Mouse (Mus musculus): ENCODE data around the gene Rara. TPM values are rescaled to one million over a fixed set of nuclear protein-coding genes. Genes with fewer than 3 reads are reported as not detected.
"Not testable (repeated sequence)": the region's sequence is repeated elsewhere in the genome, so short reads cannot be mapped to it uniquely, and the experiment has no call there.

The Rara gene
- polyA plus RNA-seq, 3 experiments from 2014 or later, result 7.4 to 8.1 (median 7.6) TPM

DNA sequence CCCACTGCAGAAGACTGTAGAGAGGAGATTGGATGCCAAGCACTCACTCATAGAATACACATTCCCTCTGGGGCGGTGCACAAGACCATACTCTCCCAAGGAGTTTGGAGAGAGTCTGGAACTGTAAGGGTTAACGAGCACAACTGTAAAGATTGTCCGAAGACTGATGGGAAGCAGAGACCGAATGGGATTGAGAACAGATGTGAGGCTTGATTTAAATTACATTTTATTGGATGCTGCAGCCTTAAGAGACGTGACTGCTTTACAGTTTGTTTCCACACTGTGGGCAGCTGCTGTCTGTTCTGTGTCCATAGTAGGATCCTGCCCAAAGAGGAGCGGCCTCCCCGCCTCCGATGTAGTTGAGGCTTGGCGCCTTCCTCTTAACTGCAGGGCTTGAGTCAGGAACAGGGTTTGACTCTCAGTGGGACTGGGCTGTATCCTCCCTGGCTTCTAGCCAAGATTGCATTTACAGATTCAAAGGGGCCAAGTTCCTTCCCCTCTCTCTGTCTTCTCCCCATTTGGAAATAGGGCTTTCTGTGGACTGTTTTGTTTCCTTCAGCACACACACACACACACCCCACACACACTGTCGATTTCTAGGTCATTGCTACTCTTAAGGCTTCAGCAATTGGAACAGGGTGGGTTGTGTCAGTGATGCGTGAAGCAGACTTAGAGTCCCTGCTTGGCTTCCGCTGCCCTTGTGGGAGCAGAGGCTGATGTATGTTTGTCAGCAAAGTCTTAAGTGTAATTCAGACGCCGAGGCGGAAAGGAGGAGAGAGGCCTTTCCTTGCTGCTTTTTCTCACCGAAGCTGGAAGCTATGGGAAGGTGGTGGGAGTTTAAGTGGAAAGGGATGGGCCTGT, 4.5 kb upstream of the Rara start:
- not testable (repeated sequence) for ATAC-seq

DNA sequence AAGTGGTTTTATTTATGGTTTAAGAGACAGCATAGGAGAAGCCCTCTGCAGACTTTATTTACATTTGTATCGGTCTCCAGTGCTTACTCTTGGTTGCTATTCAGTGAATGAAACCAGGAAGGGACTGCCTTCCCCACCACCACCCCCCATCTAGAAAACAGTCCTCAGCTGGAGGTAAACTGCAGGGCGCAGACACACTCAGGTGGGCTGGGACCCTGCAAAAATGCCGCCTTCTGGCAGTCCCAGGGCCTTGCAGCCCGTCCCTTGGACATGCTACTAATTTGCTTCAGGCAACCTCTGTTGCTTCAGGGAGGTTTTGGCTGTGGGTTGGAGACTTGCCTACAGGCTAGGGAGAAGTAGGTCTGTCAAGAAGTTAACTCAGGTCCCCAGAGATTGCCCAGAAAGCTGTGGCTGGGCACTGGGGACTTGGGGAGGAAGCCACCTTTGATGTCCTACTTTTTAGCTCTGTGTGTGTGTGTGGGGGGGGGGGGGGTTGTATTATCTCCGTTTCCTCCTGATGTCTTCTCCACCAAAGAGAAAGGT, 2.9 kb upstream of the Rara start:
- ATAC-seq, result no peak

DNA sequence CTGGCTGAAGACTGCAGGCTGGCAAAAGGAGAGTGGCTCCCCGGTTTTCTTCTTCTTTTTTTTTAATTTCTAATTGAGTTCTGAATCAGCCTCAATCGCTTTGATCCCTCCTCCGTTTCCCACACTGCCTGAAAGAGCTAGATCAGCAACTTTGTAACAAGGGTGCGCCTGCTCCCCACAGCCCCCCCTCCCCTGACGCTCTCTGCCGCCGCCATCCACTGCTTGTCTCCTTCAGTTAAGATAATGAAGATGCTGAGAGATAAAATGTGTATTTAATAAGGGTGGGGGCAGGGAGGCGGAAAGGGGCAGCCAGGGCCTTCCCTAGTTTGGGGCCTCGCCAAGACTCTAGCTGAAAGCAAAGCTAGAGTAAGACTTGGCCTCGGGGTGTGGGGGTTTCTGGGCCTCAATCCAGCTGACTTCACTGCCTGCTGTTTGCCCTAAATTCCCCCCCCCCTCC, 2.3 kb upstream of the Rara start:
- ATAC-seq, result peak; percentile 43

DNA sequence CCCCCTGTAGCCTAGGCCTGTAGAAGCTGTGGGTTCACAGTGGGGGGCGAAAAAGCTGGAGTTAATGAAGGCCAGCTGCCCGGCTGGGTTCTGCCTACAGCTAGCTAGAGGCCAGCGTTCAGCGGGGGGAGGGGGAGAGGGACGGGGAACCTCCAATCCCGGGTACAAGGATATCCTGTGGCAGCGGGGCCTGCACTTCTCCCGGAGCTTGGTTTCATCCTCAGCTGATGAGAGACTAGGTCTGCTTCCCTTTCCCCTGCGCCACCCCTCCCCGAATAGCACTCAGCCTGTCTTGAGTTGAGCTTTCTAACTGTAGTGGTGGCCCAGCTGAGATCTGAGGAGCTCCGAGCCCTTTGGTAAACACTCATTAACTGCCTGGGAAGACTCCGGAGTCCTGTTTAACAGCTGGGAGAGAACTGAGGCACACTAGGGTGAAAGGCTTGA, 1.7 kb upstream of the Rara start:
- ATAC-seq, result no peak

DNA sequence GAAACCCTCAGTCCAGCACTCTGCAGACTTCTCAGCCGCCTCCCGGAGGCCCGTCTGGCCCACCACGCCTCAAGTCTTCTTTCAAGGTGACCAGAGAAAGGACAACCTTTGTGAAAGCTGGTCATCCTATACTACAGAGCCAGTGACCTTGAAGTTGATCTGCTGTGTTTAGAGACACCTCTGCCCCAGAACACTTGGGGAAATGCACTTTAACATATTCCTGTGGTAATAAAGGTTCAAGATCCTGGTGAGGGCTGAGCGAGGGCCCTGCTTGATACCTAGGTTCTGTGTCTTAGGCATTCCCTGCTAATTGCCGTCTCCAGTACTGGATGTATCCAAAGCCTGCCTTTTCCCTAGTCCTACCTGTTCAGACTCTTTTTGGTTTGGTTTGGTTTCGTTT, 1.1 kb upstream of the Rara start:
- ATAC-seq, result no peak

DNA sequence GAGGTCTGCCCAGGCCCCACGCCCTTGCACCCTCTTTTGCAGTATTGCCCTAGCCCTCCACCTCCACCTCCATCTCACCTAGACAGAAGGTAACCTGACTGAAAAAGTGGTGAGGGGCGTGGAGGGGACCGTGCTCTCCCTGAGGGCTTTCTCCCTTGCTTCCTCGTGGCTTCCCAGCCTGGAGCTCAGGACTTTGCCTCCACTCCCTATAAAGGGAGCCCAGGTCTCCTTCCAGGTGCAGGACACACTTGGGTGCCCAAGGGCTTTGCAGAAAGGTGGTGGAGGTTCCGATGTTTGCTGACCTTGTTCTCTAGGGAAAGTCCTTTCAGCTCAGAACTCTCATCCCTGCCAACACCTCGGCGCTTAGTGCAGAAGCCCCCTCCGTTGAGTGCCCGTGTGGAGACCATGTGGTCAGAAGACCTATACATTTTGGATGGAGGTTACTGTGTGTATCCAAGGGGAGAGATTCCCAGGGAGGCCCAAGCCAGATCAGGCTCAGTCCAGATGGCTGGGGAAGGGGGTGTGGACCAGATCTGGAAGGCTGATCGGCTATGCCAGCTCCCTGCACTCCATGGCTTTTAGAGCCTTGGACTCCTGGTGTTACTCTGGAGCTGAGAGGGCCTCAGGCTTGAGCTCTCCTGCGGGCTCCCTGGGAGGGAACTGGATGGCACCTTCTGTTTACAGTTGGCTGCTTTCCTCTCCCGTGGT, 722 bp downstream of the Rara start:
- ATAC-seq, result no peak

DNA sequence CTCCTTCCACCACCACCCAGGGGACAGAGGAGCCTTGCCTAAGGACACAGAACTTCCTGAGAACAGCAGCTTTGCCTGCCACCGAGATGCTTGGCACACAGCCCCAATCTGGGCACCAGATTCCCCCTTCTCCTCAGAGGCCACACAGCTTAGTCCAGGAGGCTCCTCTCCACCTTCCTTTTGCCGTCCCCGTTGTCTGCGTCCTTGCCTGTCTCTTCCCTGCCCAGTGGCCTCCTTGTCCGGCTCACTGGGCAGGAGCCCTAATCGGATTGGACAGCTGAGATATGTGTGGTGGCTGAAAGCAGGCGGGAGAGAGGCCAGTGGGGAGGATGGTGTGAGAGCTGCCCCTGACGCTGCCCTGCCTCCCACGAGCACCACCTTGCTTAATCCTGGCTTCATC, 1.9 kb downstream of the Rara start:
- no peak for ATAC-seq

DNA sequence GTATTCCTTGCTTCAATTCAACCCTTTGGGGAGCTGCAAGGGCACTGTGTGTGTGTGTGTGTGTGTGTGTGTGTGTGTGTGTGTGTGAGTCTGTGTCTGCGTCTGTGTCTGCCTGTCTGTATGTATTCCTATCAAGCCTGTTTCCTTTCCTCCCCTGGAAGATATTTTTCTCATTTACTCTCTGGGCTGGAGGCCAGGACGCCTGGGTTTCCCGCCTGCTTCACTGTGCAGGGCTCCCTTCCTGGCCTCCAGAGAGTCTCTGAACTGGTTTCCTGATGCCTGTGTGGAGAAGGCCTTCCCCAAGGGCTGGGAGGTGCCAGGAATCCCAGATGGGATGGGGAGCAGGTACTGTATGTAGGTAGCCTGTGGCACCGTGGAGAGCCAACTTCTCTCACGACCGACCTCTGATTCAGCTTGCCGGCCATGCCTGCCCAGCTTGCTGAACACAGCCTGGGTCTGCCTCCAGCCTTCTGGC, 2.5 kb downstream of the Rara start:
- ATAC-seq, result no peak

DNA sequence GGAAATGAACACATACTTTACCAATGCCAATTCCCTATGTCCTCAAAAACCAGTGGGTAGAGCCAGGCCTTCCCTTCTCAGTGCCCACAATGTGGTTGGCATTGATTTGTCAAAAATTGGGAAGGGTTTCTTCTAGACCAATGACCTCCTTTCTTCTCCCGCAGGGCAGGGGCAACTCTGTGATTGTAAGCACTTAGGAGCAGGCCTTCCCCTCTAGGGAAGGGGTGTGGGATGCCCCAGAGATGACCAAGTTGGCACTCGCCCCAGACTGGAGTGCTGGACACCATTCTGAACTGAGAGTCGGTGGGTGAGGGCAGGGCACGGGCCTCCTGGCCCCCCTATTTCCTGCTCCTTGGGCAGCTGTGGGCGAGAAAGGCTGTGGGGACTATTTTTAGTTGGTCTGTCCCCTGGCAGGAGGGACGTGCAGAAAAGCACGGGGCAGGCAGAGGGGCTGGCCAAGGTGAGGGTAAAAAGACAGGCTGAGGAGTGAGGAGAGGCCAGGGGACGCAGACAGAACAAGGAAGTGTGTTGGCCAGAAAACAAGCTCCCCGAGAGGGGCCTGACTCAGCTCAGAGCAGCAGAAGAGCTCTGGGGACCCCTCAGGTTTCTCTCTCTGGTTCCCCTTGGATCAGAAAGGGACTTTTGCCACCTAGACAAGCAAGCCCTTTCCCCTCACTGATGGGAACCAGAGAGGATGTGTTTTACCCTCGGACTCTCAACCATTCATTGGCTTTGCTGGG, 3.3 kb downstream of the Rara start:
- no peak for ATAC-seq

DNA sequence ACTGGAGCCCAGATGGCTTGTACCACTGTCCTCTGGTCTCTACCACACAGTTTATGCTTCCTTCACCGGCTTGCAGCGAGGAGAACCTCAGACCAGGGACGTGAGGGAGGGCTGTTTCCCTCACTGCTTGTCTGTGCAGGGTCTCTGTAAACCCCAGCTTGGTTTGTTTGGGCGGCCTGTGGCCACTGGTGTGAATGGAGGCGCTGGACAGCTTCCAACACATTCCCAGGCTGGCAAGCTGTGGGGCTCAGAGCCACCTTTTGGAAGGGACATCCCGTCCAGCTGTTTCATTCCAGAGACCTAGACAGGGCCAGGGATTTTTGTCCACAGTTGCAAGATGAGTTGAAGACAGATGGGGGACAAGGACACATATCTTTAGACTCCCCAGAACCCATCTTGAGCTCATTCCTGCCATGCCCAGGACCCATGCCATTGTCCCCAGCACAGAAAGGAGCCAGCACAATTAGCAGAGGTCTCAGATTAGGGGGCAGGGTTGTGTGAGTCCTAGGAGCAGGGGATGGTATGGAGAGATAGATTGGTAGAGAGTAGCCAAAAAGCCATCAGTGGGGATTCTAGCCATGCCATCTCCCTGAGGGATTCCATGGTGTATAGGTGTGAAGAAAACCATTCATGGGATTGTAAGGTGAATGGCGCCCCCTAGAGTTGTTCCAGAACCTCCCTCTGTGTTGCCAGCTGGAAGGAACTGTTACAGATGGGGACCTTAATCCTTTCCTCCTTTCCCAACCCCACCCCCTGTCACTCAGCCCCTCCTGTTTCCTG, 4.1 kb downstream of the Rara start:
- ATAC-seq, result no peak

DNA sequence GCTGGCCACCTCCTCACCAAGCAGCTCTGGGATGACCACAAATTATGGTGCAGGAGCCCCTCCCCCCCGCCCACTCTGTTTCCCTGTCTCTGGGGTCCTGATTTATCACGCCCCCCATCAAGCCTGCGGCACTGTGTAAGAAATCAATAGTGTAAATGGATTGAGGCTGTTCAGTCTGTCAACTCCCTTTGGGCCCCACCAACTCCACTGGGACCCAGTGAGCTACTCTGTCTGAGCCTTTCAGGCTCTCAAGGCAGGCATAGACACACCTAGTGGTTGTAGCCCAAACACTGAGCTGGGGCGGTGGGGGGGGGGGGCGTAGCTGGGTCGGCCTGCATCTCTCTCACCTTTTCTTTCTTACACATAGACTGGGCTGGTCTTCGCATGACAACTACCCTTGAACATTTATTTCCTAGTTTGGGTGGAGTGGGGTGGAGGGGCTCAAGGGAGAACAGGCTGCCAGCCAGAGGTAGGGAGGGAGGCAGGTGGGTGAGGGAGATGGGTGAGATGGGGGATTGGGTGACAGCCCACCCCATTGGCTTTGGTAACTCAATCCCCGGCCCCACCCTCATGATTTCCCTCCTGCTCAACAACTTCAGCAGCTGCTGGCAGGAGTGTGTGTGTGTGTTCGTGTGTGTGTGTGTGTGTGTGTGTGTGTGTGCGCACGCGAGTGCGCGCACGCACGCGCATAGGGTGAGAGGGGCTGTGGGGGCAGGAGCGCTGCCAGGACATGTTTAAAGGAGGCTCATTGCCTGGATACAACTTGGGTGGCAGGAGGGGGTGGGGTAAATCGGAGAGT, 4.9 kb downstream of the Rara start:
- ATAC-seq, result no peak

DNA sequence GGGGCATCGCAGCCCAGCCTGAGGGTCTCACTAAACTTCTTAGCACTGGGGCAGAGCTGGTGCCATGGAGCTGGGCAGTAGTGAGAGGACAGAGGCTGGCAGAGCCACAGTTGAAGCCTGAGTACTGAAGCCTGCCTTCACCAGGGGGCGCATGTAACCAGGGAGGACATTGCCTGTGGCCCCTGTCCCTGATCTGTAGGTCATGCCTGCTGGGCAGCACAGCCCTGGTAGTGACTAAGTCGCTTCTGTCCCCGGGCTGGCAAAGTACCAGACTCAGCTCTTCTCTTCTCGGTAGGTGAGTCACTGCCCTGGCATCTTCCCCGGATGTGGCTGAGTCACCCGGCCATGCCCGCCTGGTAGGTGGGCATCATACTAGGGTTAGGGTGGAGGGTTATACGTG, 5.5 kb downstream of the Rara start:
- ATAC-seq, result peak; percentile 43

DNA sequence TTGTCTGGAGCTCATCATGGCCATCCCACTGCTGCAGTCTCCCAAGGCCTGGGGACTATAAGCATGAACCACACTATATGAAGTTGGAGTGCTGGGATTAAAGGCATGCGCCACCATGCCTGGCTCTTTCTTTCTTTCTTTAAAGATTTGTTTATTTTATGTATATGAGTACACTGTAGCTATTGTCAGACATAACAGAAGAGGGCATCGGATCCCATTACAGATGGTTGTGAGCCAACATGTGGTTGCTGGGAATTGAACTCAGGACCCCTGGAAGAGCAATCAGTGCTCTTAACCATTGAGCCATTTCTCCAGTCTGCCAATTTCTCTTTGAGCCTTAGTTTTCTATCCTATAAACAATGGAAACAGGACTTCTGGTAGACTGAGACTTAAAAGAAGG, 6.2 kb downstream of the Rara start:
- not testable (repeated sequence) for ATAC-seq

DNA sequence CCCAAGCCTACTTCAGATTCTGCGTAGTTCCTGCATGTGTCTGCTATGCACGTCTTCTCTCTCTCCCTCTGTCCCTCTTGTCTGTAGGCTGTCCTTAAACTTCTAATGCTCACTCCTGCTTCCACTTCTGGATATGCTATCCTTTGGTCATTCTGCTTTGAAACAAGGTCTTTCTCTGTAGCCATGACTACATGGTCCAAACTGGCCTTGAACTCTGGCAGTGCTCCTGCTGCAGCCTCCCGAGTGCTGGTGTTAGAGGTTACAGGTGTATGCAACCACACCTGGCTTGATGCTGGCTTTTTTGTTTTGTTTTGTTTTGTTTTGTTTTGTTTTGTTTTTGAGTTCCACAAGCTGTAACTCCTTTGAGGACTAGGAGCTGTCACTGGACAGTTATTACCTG, 6.7 kb downstream of the Rara start:
- ATAC-seq, result no peak

DNA sequence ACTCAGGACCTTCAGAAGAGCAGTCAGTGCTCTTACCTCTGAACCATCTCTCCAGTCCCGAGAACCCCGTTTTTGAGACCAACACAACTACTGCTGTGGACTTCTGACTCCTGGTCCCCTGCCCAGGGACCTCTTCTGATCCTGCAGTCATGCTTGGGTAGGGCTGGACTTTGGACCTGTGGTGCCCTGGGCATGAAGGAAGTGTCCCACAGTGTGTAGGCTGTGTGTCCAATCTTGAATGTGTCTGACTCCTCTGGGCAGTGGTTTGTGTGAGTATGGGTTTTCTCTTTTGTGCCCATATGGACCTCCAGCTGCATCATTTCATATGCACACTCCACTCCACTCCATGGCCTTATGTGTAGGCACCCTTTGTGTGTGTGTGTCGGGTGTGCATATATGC, 7.5 kb downstream of the Rara start:
- ATAC-seq, result no peak

DNA sequence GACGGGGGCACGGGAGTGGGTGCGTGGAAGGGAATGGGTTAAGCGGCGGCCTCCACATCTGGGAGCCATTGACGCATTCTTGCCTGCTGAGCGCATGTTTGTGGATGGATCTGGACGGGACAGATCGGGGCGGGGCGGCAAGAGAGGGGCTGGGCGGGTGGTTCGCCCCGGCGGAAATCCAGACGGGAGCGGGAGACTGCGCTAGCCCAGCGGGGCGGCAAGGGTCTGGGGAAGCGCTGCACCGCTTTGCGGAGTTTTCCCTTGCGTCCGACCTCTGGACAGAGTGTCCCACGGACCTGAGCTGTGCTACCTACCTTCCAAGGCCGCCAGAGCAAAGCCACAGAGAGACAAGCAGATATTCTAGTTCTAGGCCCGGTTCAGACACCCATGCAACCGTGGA, 8.6 kb downstream of the Rara start:
- no peak for ATAC-seq

DNA sequence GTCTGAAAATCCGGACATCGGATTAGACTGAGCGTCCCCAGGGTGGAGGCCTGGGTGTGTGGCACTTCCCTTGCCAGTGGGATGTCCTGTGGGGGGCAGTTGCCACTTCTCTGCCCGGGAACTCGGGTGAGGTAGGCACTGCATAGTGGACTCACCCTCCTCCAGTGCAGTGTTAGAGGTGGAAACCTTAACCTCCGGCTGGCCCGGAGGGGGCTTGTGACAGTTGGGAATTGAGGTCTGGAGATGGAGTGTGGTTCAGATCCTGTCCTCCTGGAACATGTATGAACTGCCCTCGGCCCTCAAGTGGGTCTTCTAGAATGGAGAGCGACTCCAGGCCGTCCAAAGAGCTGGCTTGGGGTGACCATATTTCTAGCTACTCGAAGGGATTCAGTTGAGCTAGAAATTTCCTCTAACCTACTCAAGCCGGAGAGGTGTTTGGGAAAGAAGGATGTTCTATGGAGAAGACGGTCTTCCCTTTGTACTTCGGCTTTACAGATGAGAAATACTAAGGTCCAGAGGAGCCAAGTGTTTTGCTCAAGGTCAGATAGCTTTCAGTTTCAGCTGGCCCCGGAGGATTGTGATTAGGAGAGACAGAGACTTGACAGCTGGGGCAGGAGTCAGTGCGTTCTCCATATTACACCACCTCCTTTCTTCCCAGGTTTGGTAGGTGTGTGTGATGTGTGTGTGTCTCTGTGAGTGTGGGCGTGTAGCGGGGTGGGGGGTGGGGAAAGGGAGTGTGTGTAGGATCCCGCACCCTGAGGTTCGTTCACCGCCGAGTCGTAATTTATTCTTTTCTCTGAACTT, 9.2 kb downstream of the Rara start:
- no peak for ATAC-seq

DNA sequence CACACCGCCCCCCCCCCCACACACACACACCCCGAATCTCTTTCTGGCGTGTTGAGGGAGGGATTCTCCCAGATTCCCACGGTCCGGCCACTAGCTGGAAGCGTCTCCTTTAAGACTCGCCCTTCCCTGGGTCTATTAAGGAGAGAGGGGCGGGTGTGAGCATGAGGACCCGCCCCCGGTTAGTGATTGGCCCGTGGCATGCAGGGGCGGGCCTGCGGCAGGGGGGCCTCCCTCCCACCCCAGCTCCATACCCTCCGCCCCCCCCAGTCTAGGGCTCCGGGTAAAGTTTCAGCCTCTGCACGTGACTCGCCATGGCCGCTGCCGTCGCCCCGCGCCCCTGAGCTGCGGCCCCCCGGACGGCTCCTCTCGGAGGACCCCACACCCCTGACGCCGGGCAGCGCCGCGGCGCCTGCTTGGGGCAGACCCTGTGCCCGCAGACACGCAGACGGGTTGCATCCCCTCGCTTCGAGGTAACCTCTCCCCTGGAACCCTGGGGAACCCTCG, 9.8 kb downstream of the Rara start:
- peak; percentile 51 for ATAC-seq

DNA sequence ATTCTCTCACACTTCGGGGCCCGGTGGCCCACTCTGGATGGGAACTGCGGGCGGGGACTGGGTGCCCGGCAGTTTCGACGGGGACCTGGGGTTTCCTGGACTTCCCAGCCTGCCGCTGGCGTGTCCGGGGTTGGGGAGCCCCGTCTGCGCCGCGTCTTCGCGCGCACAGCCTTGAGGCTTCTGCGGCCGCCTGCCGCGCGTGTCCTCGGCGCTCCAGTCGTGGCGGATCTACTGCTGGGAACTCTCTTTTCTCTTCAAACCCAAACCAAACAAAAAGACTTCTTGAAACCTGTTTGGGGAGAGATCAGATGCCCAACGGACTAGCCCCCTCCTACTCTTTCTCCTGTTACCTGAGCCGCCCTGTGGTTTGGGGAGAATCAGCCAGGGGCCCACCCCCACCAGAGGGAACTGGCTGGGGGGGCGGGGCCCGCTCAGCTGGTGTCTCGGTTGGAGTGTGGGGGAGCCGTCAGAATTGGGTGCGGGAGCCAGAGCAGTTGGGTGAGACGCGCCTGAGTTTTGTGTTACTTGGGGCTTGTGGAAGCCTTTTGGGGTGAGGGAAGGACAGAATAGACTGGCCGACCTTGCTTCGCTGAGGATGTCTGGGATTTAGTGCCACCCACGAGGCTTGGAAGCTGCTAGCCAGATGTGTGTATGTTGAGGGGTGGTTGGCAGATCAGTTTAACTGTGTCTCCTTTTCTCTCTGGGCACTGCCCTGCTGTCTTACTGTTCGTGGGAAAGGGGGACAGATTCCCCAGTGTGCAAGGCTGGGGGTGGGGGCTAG, 10.5 kb downstream of the Rara start:
- no peak for ATAC-seq

Data from inflammation-experienced regulatory T-cells, adult 6 months (primary cell).